Mouse (Mus musculus) kidney, adult 11 months (tissue): Measurements from ENCODE around the gene Ptpa.

Experiments
- DNase-seq: peaks from one replicate; pipeline ENCODE4 v3.0.0; 2022

Gene Ptpa

DNA sequence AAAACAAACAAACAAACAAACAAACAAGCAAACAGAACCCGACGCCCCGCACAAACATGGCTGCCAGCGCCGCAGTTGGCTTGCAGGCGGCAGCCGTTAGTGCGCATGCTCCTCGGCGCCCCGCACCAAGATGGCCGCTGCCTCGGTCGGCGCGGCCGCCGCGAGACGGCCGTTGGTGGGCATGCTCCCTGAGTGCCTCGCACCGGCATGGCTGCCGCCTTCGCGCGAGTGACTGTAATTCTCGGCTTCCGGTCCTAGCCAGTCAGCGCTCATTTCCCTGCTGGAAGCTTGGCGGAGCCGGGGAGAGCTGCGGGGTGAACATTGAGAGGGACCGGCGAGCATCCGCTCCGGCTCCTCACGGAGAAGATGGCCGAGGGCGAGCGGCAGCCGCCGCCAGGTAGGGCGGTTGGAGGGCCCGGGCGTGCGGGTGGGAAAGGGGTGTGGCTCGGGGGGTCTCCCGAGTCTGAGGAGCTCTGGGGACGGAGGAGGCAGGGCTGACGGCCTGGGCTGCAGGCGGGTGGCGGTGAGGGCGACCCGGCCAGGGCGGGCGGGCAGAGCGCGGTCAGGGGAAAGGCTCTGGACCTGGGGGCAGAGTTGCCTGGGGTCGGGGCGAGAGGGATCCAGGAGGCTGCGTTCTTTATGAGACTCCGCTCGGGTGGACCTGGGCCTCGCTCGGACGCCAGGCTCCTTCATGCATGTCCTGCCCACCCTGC is at the start of gene Ptpa:
Gene Ptpa, plus strand, starts transcription at position 104 of the 713 bp plus-strand sequence.
- peak; percentile 91 for DNase-seq

DNA sequence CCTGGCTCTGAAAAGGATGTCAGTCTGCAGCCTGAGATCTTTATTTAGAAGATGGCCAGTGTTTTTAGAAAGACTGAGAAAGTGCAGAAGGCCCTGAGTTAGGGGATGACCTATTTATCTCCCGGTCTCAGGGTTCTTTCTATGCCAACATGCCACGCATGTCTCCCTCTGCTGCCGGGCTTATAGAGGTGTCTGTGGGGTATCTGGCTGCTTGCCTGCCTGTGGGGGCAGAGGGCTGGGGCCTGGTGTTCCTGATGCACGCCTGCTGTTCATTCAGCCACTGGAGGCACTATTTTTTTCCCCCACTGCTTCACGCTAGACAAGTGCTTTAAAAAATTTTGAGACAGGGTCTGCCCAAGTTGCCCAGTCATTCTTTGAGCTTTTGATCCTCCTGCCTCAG is 49.6 kb upstream of the Ptpa start:
- peak; percentile 30 for DNase-seq

DNA sequence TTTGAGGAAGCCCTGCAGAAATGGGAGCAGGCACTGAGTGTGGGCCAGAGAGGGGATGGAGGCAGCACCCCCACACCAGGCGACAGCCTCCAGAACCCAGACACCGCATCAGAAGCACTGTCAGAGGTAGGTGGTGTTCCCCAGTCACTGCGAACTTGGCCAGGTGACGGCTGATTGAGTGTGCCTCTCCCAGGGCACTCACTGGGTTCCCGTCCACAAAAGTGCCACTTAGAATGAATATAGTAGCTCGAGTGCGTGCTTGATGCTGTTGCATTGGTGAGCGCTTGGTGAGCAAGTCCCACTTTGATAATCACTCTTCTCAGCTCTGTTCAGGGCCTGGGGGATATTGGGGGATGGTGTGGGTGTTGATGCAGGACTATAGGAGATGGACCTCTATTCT is 44.3 kb upstream of the Ptpa start:
- DNase-seq, result no peak

DNA sequence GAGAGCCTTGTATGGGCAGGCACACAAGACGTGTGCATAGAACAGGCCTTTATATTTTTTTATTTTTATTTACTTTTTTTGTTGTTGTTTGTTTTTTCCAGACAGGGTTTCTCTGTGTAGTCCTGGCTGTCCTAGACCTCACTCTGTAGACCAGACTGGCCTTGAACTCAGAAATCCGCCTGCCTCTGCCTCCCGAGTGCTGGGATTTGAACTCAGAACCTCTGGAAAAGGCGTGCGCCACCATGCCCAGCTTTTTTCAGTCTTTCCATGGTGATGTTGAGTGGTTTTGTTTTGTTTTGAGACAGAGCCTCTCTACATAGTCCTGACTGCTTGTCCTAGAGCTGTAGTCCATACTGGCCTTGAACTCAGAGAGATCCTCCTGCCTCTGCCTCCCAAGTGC is 43.1 kb upstream of the Ptpa start:
- DNase-seq, result no peak

DNA sequence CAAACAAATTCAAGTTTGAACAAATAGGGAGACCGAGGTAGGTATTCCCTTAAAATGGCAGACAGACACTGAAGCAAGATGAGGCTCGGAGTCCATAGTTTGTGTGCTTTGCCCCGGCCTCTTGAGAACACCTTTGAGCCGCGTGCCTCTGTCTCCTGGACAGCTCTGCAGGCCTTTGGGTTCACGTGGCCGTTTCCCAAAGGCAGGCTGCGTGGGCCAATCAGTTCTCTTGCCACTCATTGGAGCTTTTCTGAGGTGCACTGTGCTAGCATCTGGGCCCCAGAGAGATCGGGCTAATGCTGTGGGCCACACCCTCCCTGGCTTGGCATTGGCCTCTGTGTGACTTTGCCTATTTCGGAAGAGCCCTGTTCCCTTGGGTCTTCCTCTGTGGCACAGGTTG is 39.9 kb upstream of the Ptpa start:
- no peak for DNase-seq

DNA sequence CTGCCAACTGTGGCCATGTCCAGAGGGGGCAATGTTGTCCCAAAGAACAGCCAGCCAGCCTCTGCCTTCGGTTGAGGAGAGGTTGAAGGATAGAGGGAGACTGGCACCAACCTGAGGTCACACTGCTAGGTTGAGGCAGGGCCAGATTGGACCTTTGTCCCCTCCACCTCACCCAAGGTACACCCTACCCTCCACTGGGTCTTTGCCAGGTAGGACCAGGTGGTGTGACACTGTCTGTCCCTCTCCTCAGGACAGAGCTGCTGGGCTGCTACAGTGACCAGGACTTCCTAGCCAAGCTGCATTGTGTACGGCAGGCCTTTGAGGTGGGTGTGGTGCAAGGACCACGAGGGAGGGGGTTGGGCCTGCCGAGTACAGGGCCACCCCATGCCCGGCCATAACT is 38.1 kb upstream of the Ptpa start:
- no peak for DNase-seq

DNA sequence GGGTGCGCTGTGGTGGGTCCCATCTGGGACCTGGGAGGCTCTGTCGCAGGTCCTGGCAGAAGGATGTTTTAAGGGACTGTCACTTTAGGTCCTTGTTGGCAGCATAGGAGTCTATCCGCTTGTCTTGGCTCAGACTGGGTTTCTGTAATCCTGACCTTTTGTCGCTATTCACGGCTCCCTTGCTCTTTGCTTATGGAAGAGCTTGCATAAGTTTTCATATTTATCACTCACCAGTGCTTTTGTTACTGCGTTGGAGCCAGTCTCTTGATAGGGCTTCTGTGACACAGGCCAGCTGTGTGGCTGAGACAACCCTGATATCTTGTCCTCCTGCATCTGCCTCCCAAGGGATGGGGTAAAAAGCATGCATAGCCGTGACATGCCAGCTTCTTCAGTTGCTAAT is 36.5 kb upstream of the Ptpa start:
- DNase-seq, result no peak

DNA sequence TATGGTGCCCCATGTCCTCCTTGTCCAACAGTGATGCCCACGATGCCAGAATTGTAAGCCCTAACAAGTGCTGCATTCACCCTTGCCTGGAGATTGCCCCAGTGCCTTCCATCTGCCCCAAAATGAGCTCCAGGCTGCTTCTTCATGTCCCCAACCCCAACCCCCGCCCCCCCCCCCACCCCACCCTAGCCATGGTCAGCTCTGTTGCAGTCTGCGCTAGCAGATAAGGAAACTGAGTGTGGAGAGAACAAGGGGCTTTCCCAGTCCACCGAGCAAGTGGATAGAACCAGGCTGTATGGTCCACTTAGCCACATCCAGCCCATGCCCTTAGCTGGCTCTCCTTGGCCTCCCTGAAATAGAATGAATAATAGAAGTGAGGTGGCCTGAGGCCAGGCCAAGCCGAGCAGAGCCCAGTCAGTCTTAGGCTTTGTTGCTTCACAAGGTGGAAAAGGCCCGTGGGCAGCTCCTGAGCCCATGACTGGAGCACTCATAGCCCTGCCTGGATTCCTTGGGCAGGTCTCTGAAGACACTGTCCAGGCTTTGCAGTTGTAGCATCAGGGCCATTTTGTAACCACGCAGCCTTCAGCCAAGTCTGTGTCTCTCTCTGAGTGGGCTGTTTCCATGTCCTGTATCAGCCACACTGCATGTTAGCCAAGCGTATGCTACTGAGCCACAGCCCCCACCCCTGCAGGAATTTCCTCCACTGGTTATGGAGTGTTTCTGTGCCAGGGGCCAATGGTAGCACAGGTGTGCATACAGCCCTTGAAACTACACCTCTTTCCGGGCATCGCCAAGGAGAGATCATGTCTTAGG is 35.1 kb upstream of the Ptpa start:
- DNase-seq, result no peak

DNA sequence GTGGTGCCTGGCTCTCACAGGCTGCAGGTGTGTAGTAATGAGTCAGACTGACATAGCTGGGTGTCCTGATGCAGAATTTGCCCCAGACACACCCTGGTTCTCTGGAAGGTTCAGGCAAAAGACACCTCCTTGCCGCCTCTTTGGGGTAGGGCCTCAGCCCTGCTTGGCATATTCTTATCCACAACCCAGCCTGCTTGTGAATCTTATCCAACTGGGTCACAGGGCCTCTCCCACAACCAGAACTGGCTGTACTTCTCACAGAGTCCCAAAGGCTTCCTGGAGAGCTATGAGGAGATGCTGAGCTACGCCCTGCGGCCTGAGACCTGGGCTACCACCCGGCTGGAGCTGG is 34.5 kb upstream of the Ptpa start:
- DNase-seq, result no peak

DNA sequence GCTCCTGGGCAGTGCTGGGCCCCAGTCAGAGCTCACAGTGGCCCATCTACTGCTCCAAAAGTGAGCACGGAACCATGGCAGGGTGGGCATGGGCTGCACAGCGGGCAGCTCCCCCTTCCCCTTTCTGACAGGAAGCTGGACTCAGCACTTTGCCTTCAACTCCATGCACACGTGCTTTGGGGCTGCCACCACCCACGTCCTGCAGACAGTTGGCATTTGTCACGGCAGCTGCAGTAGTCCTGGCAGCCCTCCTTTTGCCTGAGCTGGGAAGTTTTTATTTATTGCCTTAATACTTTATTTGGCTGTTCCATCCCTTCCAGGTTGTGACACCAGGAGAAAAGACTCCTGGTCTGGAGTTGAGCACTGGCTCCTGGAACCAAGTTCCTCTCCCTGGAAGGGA is 31.0 kb upstream of the Ptpa start:
- DNase-seq, result no peak

DNA sequence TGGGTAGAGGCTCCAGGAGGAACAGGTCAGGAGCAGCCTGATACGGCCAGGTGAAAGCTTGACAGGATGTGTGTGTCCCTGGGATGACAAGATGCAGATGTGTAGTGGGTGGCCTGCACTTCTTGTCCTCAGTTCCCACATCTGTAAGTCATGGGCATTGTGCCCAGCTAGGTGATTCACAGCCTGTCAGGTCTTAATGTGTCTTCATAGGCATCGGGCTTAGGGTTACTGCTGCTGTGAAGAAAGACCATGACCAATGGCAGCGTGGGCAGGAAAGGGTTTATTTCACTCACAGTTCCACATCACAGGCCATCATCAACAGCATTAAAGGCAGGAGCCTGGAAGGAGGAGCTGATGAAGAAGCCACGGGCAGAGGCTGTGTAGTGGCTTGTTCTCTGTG is 30.2 kb upstream of the Ptpa start:
- no peak for DNase-seq

DNA sequence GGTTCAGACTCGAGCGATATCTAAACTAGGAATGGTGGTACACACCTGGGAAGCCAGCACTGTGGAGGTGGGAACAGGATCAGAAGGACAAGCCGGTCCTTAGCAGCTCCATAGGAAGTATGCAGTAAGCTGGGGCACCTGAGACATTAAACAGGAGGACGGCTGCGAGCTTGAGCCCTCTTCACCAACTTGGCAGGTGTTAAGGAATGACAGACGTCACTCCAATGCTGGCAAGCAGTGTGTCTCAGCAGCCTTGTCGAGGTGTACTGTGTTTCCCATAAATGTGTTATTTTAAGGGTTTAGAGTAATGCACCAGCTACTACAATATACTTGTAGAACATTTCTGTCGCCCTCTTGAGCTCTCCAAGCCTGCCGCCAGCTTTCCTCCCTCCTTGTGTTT is 28.9 kb upstream of the Ptpa start:
- no peak for DNase-seq

DNA sequence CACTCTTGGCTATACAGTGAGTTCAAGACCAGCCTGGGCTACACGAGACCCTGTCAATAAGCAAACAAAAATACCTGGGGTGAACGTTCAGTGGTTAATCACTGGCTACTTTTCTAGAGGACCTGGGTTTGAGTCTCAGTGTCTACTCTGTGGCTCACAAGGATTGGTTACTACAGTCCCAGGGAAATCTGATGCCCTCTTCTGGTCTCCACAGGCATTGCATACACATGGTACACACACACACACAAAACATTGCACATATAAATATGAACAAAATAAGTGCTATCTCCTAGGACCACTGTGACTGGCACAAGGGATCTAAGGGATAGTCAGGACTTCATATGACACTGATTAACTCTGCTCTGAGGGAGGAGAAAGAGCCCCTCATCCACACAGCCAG is 26.8 kb upstream of the Ptpa start:
- DNase-seq, result no peak

DNA sequence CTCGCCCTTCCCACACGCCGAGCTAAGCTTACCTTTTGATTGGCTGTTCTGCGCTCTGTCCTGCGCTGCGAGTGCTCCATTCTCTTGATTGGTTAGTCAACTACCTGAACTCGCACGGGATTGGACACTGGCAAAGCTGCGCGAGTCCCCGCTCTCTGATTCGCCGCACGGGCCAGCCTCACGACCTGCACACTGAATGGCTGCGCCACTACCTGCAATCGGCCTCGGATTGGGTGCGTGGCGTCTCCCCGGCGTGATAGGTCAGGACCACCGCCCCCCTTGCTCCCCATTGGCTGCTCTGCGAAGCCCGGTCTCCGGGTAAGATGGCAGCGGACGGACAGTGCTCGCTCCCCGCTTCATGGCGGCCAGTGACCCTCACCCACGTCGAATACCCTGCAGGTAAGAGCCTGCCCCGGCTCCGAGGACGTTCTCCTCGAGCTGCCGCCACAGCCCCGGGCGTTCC is 23.7 kb upstream of the Ptpa start, which contains the start of gene Dolpp1:
Gene Dolpp1, plus strand, starts transcription at position 141 of the 463 bp plus-strand sequence.
- DNase-seq, result peak; percentile 99

DNA sequence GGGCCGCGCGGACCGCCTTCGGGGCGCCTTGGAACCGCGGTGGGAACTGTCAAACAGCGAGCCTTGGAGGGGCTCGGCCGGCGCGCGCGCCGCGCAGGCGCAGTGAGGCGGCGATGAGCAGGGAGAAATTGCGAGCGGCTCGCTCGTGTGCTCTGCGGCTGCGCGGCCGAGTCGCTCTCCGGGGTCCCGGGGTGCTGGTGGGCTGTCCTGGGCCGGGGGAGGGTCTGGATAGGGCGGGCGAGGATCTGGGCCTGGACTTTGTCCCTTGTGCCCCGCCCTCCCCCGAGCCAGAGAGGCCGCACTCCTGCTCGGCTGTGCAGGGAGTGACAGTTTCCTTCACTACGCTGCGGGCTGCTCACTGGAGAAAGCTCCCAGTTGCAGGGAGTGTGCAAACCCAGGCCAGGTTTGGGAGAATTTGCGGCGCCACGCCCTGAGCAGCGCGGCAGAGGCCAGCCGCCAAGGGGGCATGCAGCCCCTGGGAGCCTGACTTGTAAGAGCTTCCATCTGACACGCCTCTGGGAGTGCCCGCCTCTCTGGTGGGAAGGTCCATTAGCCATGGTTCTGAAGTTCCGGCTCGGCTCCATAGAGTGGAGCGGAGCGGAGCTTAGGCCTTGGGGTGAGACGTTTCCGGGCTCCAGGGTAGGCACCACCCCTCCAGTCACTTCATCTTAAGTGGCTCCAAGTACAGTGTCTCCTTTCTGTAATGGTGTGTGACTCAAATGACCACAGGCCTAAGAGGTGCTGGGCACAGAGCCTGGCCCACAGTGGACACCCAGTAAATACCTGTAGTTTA is 23.1 kb upstream of the Ptpa start:
- DNase-seq, result peak; percentile 85

DNA sequence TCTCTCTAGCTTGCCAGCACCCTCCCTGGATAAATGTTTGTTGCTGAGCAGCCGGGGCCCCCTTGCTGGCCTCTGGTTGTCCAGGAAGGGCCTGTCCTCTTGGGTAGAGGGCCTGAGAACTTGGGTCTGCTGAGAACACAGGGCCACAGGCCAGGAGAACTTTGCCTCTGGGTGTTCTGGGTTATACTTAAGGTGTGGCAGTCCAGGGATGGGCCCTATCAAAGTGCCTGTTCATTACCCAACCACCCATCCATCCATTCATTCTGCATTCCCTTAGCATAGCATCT is 22.5 kb upstream of the Ptpa start:
- DNase-seq, result no peak

DNA sequence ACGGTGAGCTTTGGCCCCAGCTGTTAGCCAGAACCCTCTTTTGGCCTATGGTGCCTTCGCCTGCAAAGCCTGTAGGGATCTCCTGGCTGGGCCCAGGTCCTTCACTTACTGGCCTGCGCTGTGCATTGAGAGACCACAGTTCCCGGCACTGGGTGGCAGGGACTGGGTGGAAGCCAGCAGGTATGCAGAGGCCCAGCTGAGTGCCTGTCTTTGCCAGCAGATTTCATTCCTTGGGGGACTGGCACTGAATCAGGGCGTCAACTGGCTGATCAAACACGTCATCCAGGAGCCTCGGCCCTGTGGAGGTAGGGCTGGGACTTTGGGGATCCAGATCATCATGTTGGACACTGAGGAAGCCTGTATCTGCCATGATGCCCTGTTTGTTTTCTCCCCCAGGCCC is 20.1 kb upstream of the Ptpa start:
- no peak for DNase-seq

DNA sequence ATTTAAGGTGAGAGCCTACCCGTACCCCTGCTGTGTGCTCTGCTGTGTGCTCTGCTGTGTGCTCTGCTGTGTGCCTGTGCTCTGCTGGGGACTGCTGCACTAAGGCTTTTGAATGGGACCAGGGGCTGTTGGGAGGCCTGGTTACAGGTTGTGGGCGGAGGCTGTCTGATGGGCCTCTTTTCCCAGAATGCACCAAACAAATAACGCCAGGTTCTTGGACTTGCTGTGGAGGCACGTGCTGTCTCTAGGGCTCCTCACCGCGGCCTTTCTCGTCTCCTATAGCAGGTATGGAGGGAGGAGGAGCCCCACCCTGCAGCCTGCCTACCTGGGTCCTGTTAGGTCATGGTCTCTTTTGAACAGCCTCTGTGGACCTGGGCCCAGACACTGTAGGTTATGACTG is 19.6 kb upstream of the Ptpa start:
- DNase-seq, result no peak

DNA sequence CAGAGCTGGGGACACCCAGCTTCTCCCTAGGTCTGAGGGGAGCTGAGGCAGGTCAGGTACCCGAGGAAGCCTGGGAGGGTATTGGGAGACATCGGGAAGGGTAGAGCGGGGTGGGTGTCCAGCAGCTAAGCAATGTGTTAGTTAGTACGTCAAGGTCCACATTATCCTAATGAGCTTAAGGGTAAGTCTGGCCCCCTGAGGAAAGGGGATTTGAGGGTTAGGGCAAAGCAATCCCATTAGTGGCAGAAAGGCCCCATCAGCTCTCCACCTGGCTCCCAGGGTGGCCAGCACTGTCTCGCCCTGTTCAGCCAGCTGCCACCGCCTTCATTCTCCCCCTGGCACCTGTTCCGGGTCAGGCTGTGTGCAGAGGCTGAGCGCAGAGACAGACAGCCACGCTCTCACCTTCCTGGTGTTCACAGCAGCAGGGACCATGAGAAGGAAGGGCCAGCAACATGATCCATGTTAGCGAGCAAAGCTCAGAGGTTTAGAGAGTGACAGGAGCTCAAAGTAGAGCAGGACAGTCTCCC is 17.8 kb upstream of the Ptpa start:
- no peak for DNase-seq

DNA sequence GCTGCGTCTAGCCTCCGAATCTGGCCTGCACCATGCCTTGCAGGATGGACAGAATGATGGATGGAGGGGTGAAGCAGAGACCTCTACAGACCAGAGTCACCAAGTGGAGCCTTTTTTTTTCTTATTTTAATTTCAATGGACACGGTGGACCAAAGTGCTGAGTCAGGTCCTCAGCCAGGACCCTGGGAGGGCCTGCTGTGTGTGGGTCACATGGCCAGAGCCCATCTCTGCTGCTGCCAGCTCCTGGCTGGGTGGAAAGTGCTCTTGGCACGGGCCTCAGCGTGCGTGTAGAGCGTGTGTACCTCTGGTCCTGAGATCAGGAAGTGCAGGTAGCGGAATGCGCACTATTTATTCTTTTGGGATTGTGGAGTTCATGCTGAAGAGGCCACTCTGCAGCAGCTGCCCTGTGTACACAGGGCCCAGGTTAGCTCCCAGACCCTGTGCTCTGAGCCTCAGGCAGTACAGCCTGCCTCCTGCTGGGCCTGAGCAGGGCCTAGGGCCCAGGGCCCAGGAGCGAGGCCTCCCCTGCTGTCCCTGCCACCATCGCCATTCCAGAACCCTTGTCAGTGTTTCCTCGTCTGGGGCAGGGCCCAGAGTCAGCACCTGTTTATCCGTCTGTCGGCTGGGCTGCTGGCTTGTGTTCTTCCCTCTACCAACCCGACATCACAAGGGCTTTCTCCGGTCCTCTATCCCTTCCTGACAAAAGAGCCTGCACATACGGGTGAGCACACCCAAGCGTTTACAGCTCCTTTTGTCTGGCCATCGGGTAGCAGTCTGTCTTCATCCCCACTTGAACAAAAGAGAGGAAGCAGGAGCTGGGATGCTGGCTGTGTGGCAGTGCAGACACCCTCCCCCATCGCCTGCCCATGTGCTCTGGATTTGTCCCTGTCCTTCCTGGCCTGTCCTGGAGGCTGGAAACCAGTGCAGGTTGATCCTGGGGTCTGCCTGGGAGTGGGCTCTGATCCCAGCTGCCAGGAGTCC is 16.4 kb upstream of the Ptpa start:
- peak; percentile 57 for DNase-seq

DNA sequence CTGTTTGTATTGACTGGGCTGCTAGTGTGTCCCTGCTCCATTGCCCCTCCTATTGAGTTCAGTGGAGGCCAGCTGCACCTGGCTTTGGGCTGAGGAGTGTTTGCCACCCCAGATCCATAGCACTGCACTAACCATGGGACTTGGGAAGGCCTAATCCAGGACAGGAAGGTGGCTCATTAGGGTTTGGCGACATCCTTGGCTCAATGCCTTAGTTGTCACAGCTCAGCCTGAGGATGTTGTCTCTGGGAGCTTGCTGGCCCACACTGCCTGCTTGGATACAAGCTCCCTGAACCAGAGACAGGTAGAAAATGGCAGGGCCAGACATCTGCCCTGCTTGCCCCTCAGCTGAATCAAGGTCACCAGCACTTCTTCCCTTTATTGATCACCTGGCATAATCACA is 14.3 kb upstream of the Ptpa start:
- no peak for DNase-seq

DNA sequence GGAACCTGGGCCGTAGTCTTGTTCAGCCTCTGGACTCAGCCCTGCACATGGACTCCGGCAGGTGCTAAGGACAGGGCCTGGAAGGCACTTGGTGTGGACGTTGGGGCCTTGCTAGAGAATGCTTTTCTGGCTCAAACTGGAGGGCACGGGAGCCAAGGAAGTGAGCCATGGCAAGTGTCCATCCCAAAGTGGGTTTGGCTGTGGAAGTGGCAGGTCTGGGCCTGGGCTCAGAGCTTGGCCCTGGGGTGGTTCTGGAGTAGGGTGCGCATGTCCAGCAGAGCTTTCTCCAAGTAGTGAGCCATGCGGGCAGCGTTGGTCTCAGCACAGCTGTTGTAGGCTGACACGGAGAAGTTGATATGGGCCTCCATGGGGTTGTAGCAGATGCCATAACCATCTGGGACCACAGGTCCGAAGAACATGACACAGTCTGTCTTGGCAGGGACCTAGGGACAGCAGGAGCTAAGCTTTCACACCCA is 13.4 kb upstream of the Ptpa start:
- no peak for DNase-seq
